Mouse (Mus musculus) cortical plate, adult 2 months (tissue): Measurements from ENCODE around the gene Jagn1.

ENCODE experiments used
- CTCF ChIP-seq: fragments of 200-500 bp; IDR thresholded peaks from 2 replicates; pipeline ENCODE4 v1.5.1; 2011; ENCODE audit warnings: mild to moderate bottlenecking, control low read depth, low read length; ENCODE audit not compliant: insufficient read depth; ENCODE audit errors: extremely low read depth
- POLR2A ChIP-seq: fragments of 200-500 bp; IDR thresholded peaks from 2 replicates; pipeline ENCODE4 v1.6.1; 2011; ENCODE audit warnings: mild to moderate bottlenecking, low read length, control low read depth; ENCODE audit not compliant: insufficient read depth; ENCODE audit errors: extremely low read depth

DNA sequence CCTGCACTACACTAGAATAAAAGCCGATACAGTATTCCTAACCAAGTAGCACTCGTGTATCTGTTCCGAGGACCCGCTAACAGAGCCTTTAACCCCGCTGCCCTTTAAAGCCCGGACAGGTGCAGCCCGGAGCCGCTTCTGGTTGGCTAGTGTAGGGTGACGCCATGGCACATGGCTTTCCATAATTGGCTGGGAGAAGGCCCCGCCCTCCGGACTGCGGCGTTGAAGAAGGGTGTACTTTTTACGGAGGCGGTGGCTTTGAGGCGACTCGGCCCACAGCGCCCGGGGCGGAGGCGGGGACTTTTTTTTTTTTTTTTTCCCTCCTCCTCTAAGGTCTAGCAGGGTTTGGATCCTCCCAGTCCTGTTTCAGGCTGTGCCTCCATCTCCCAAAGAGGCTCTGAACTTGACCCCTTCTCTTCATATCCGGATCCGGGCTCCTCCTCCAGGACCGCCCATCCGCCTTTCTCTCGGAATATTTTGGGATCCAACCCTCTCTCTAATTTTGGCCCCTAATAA, 40.8 kb downstream of the Jagn1 start, which contains the start of gene Creld1:
- TF ChIP-seq CTCF = no peak
- peak; percentile 50; the same call in 1 of the 2 replicates for TF ChIP-seq POLR2A
